Mouse (Mus musculus): ENCODE results near the gene Snd1. TPM values are rescaled to one million over a fixed set of nuclear protein-coding genes. Genes with fewer than 3 reads are reported as not detected.

Gene Snd1
- polyA plus RNA-seq, 1 experiment from 2014 or later = 104 TPM

- H3K27me3 ChIP-seq (ENCODE audit: control insufficient read depth, insufficient read depth, low read length) = peaks cover 26% of the 10 kb centered on the region
- H3K4me1 ChIP-seq (replicated peaks; ENCODE audit: control insufficient read depth, insufficient read depth, low read length) = peaks cover 13% of the 10 kb centered on the region
- H3K4me3 ChIP-seq (ENCODE audit: low read depth, low read length) = peak overlapping the region; percentile 49
- H3K9me3 ChIP-seq (ENCODE audit: control insufficient read depth, low read length) = no peaks in the 10 kb centered on the region
- H3K4me2 ChIP-seq (ENCODE audit: low read depth, low read length, severe bottlenecking) = peak overlapping the region; percentile 89
- H3K27ac ChIP-seq (ENCODE audit: low read depth, low read length) = no peak overlapping the region
- under 1% methylated on average over 56 of the region's 56 CpGs for WGBS
- DNase-seq (ENCODE audit: low spot score) (peak; percentile 76), ATAC-seq (replicated peaks; ENCODE audit: low FRiP score) (peak; percentile 80)
- peak overlapping the region; percentile 51 for H3K9ac ChIP-seq (ENCODE audit: low read length)
- H3K36me3 ChIP-seq (ENCODE audit: control insufficient read depth, insufficient read depth, low read length) = no peaks in the 10 kb centered on the region
Observed at GRCm38 (mm10) chr6:28980750-28981584, 506.0 kb downstream of the Snd1 start.

- Histone ChIP-seq H3K27me3 (ENCODE audit: control insufficient read depth, insufficient read depth, low read length) (peaks cover 26% of the 10 kb centered on the region), H3K9ac (ENCODE audit: low read length) (peak overlapping the region; percentile 23; the same call in 1 of the 2 replicates), H3K36me3 (ENCODE audit: control insufficient read depth, insufficient read depth, low read length) (no peaks in the 10 kb centered on the region), H3K4me1 (replicated peaks; ENCODE audit: control insufficient read depth, insufficient read depth, low read length) (peaks cover 13% of the 10 kb centered on the region), H3K27ac (ENCODE audit: low read depth, low read length) (no peak overlapping the region), H3K9me3 (ENCODE audit: control insufficient read depth, low read length) (no peaks in the 10 kb centered on the region), H3K4me2 (ENCODE audit: low read depth, low read length, severe bottlenecking) (peak overlapping the region; percentile 89), H3K4me3 (ENCODE audit: low read depth, low read length) (peak overlapping the region; percentile 49)
- peak; percentile 38; the same call in 1 of the 2 replicates for ATAC-seq (replicated peaks; ENCODE audit: low FRiP score)
- WGBS = 4% methylated on average over 18 of the region's 18 CpGs
- no peak for DNase-seq (ENCODE audit: low spot score)
Observed at GRCm38 (mm10) chr6:28981585-28981948, 506.6 kb downstream of the Snd1 start.

GRCm38 (mm10) chr6:28981966-28982701 is 507.2 kb downstream of the Snd1 start:
- Histone ChIP-seq H3K4me1 (replicated peaks; ENCODE audit: control insufficient read depth, insufficient read depth, low read length) (peaks cover 13% of the 10 kb centered on the region), H3K4me3 (ENCODE audit: low read depth, low read length) (peak overlapping the region; percentile 49; the same call in 1 of the 2 replicates), H3K36me3 (ENCODE audit: control insufficient read depth, insufficient read depth, low read length) (no peaks in the 10 kb centered on the region), H3K9ac (ENCODE audit: low read length) (no peak overlapping the region), H3K27me3 (ENCODE audit: control insufficient read depth, insufficient read depth, low read length) (peaks cover 26% of the 10 kb centered on the region), H3K9me3 (ENCODE audit: control insufficient read depth, low read length) (no peaks in the 10 kb centered on the region), H3K4me2 (ENCODE audit: low read depth, low read length, severe bottlenecking) (peak overlapping the region; percentile 89; the same call in 1 of the 2 replicates), H3K27ac (ENCODE audit: low read depth, low read length) (no peak overlapping the region)
- ATAC-seq (replicated peaks; ENCODE audit: low FRiP score) = no peak
- 11% methylated on average over 18 of the region's 18 CpGs for WGBS
- peak; percentile 86 for DNase-seq (ENCODE audit: low spot score)

- Histone ChIP-seq H3K4me3 (ENCODE audit: low read depth, low read length) (no peak overlapping the region), H3K9ac (ENCODE audit: low read length) (no peak overlapping the region), H3K9me3 (ENCODE audit: control insufficient read depth, low read length) (no peaks in the 10 kb centered on the region), H3K36me3 (ENCODE audit: control insufficient read depth, insufficient read depth, low read length) (no peaks in the 10 kb centered on the region), H3K4me1 (replicated peaks; ENCODE audit: control insufficient read depth, insufficient read depth, low read length) (peaks cover 13% of the 10 kb centered on the region), H3K27me3 (ENCODE audit: control insufficient read depth, insufficient read depth, low read length) (peaks cover 26% of the 10 kb centered on the region), H3K4me2 (ENCODE audit: low read depth, low read length, severe bottlenecking) (no peak overlapping the region), H3K27ac (ENCODE audit: low read depth, low read length) (no peak overlapping the region)
- ATAC-seq (replicated peaks; ENCODE audit: low FRiP score) (no peak), DNase-seq (ENCODE audit: low spot score) (no peak)
- WGBS = 91% methylated on average over 1 of the region's 1 CpGs
Observed at GRCm38 (mm10) chr6:28982817-28983216, 507.9 kb downstream of the Snd1 start.

Other genes with a start within 250 kb of the Snd1 start
- gene Zfp800, start 77.1 kb upstream of the Snd1 start, polyA plus RNA-seq (2014; fragmentation: Nextera tagmentation; extraction: Ambion mirVana) = 23.9 and 26.0 TPM in 2 replicates
- 301 and 329 TPM in 2 replicates for gene Arf5, start 51.6 kb upstream of the Snd1 start, polyA plus RNA-seq (2014; fragmentation: Nextera tagmentation; extraction: Ambion mirVana)
- gene Fscn3, start 47.4 kb upstream of the Snd1 start, polyA plus RNA-seq (2014; fragmentation: Nextera tagmentation; extraction: Ambion mirVana) = not detected in 2 replicates
- 9.3 and 10.4 TPM in 2 replicates for gene Gcc1, start 46.7 kb upstream of the Snd1 start, polyA plus RNA-seq (2014; fragmentation: Nextera tagmentation; extraction: Ambion mirVana)
- gene Pax4, start 25.8 kb upstream of the Snd1 start, polyA plus RNA-seq (2014; fragmentation: Nextera tagmentation; extraction: Ambion mirVana) = not detected in 2 replicates

All from forebrain, embryonic 11.5 days (tissue).